Mouse (Mus musculus) left cerebral cortex, adult 9 months (tissue): ENCODE results near the gene Mad1l1.

Source experiments
- DNase-seq, 2 experiments: peaks; one replicate each; pipeline ENCODE4 v3.0.0; 2022; ENCODE audit warnings: low spot score in 2 of 2

Gene Mad1l1

GRCm38 (mm10) chr5:140062316-140062715 lies 259.0 kb downstream of the Mad1l1 start:
- no peak for DNase-seq

GRCm38 (mm10) chr5:140061296-140061879 lies 260.0 kb downstream of the Mad1l1 start:
- DNase-seq: peak; percentile 57 to 82

GRCm38 (mm10) chr5:140056291-140056690 lies 265.1 kb downstream of the Mad1l1 start:
- no peak for DNase-seq

- no peak for DNase-seq
These were observed 265.9 kb downstream of the Mad1l1 start for GRCm38 (mm10) chr5:140055431-140055830.

GRCm38 (mm10) chr5:140053626-140054025 lies 267.7 kb downstream of the Mad1l1 start:
- DNase-seq: peak; percentile 25 to 42

- no peak for DNase-seq
These were observed 268.9 kb downstream of the Mad1l1 start for GRCm38 (mm10) chr5:140052405-140052804.

- DNase-seq: no peak
These were observed 275.9 kb downstream of the Mad1l1 start for GRCm38 (mm10) chr5:140045453-140045852.

- no peak for DNase-seq
These were observed 278.4 kb downstream of the Mad1l1 start for GRCm38 (mm10) chr5:140043002-140043401.

GRCm38 (mm10) chr5:140042002-140042611 lies 279.2 kb downstream of the Mad1l1 start:
- peak in 1 of 2 experiments; percentile 23 for DNase-seq

- DNase-seq: no peak
These were observed 280.3 kb downstream of the Mad1l1 start for GRCm38 (mm10) chr5:140041055-140041454.

GRCm38 (mm10) chr5:140037587-140038233 lies 283.6 kb downstream of the Mad1l1 start:
- DNase-seq: no peak

- no peak for DNase-seq
These were observed 285.7 kb downstream of the Mad1l1 start for GRCm38 (mm10) chr5:140035641-140036040.

GRCm38 (mm10) chr5:140035025-140035330 lies 286.4 kb downstream of the Mad1l1 start:
- no peak for DNase-seq

- DNase-seq: no peak
These were observed 286.9 kb downstream of the Mad1l1 start for GRCm38 (mm10) chr5:140034300-140035024.

GRCm38 (mm10) chr5:140026366-140026765 lies 295.0 kb downstream of the Mad1l1 start:
- DNase-seq: no peak

- DNase-seq: no peak
These were observed 296.1 kb downstream of the Mad1l1 start for GRCm38 (mm10) chr5:140025301-140025700.

- DNase-seq: peak; percentile 28 to 54
These were observed 297.3 kb downstream of the Mad1l1 start for GRCm38 (mm10) chr5:140023941-140024500.

GRCm38 (mm10) chr5:140022861-140023260 lies 298.5 kb downstream of the Mad1l1 start:
- DNase-seq: no peak

- DNase-seq: peak in 1 of 2 experiments; percentile 33
These were observed 299.6 kb downstream of the Mad1l1 start for GRCm38 (mm10) chr5:140021755-140022154.

- no peak for DNase-seq
These were observed 301.7 kb downstream of the Mad1l1 start for GRCm38 (mm10) chr5:140019616-140020015.

GRCm38 (mm10) chr5:140018780-140019179 lies 302.6 kb downstream of the Mad1l1 start:
- peak in 1 of 2 experiments; percentile 12 for DNase-seq

- no peak for DNase-seq
These were observed 304.5 kb downstream of the Mad1l1 start for GRCm38 (mm10) chr5:140016896-140017295.
